Mouse (Mus musculus): ENCODE measurements around the gene Scn9a. TPM values are rescaled to one million over a fixed set of nuclear protein-coding genes. Genes with fewer than 3 reads are reported as not detected.

The Scn9a gene
- polyA plus RNA-seq, 1 experiment from 2014 or later = 0.02 TPM

- Histone ChIP-seq H3K27ac (ENCODE audit: low read length) (no peak overlapping the region), H3K4me3 (ENCODE audit: low read depth, low read length) (no peak overlapping the region), H3K4me1 (ENCODE audit: control insufficient read depth, low read depth, low read length) (no peaks in the 10 kb centered on the region), H3K9ac (ENCODE audit: low read depth, low read length) (no peak overlapping the region), H3K36me3 (ENCODE audit: control insufficient read depth, insufficient read depth) (no peaks in the 10 kb centered on the region), H3K27me3 (ENCODE audit: control insufficient read depth, insufficient read depth, low read depth, low read length) (no peaks in the 10 kb centered on the region), H3K4me2 (ENCODE audit: low read depth, low read length) (no peak overlapping the region), H3K9me3 (replicated peaks; ENCODE audit: control insufficient read depth, low read length) (no peaks in the 10 kb centered on the region)
- 34% methylated on average over 2 of the region's 2 CpGs for WGBS (ENCODE audit: insufficient replicate concordance)
- no peak for ATAC-seq (ENCODE audit: low read depth)
Measured at GRCm38 (mm10) chr2:66478395-66478794, 156.4 kb downstream of the Scn9a start.

DNA sequence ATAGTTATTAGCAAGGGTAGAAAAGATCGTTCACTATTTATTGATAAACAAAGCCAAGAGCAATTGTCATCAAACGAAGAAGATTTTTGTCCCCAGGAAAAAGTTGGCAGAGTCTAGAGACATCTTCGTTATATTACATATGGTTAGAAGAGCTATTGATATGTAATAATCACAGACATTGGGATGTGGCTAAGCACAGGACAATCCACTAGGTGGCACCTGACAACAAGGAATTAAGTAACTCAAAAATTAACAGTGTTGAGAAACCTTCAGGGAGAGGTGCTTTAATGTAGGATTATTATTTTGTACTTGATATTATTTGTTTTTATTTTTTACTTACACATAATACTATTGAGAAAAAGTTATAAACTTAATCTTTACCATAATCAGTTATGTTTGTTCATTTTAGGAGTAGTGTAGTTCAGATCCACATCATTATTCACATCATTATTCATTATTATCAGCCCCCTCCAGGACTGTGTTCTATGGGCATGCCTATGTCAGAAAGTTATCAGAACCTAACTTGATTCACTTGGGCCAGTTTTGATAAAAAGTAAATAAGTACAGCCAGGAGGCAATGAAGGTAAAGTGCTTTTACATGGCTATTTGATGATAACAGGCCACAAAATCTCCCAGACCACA lies 161.5 kb downstream of the Scn9a start:
- no peak overlapping the region for H3K27ac ChIP-seq (ENCODE audit: low read length)
- H3K9me3 ChIP-seq (replicated peaks; ENCODE audit: control insufficient read depth, low read length) = no peaks in the 10 kb centered on the region
- WGBS (ENCODE audit: insufficient replicate concordance) = 29% methylated on average over 3 of the region's 3 CpGs
- H3K4me2 ChIP-seq (ENCODE audit: low read depth, low read length) = no peak overlapping the region
- no peak for ATAC-seq (ENCODE audit: low read depth)
- H3K4me1 ChIP-seq (ENCODE audit: control insufficient read depth, low read depth, low read length) = no peaks in the 10 kb centered on the region
- no peaks in the 10 kb centered on the region for H3K27me3 ChIP-seq (ENCODE audit: control insufficient read depth, insufficient read depth, low read depth, low read length)
- H3K4me3 ChIP-seq (ENCODE audit: low read depth, low read length) = no peak overlapping the region
- H3K36me3 ChIP-seq (ENCODE audit: control insufficient read depth, insufficient read depth) = no peaks in the 10 kb centered on the region
- no peak overlapping the region for H3K9ac ChIP-seq (ENCODE audit: low read depth, low read length)

DNA sequence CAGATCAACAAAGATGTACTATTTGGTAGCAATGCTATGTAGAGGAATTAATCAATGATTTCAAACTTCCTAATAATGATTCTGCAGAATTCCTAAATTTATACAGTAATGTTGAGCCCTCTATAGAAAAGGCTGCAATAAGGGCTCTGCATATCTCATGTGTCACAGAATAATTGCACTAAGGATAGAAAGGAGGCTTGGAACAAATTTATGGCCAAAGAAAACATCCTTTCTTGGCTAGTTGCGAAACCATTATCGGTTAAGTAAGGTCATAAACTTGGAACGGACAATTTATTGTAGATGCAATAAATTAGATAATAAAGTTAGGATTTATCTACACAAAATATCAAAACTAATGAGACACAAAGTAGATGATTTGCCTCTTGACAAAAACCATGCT lies 169.3 kb downstream of the Scn9a start:
- Histone ChIP-seq H3K4me2 (ENCODE audit: low read depth, low read length) (no peak overlapping the region), H3K4me3 (ENCODE audit: low read depth, low read length) (no peak overlapping the region), H3K36me3 (ENCODE audit: control insufficient read depth, insufficient read depth) (no peaks in the 10 kb centered on the region), H3K4me1 (ENCODE audit: control insufficient read depth, low read depth, low read length) (no peaks in the 10 kb centered on the region), H3K9ac (ENCODE audit: low read depth, low read length) (no peak overlapping the region), H3K9me3 (replicated peaks; ENCODE audit: control insufficient read depth, low read length) (no peaks in the 10 kb centered on the region), H3K27ac (ENCODE audit: low read length) (no peak overlapping the region), H3K27me3 (ENCODE audit: control insufficient read depth, insufficient read depth, low read depth, low read length) (no peaks in the 10 kb centered on the region)
- ATAC-seq (ENCODE audit: low read depth) = no peak
- WGBS (ENCODE audit: insufficient replicate concordance) = 71% methylated on average over 3 of the region's 3 CpGs

DNA sequence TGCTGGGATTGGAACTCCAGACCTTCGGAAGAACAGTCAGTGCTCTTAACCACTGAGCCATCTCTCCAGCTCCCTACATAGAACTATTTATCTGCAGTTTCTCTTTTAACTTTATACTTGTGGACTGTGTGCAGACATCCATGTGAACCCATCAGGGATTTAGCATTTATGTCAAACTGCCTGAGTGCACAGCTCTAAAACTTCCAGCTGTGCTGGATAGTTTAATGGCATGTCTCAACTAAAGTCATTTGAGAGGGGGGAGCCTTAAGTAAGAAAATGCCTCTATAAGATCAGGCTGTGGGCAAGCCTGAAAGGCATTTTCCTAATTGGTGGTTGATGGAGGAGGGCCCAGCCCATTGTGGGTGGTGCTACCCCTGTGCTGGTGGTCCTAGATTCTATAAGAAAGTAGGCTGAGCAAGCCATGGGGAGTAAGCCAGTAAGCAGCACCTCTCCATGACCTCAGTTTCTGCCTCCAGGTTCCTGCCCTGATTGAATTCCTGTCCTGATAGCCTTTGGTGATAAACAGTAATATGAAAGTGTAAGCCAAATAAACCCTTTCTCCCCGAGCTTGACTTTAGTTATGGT lies 169.8 kb downstream of the Scn9a start:
- Histone ChIP-seq H3K4me1 (ENCODE audit: control insufficient read depth, low read depth, low read length) (no peaks in the 10 kb centered on the region), H3K27me3 (ENCODE audit: control insufficient read depth, insufficient read depth, low read depth, low read length) (no peaks in the 10 kb centered on the region), H3K36me3 (ENCODE audit: control insufficient read depth, insufficient read depth) (no peaks in the 10 kb centered on the region), H3K9ac (ENCODE audit: low read depth, low read length) (no peak overlapping the region), H3K4me2 (ENCODE audit: low read depth, low read length) (no peak overlapping the region), H3K4me3 (ENCODE audit: low read depth, low read length) (no peak overlapping the region), H3K27ac (ENCODE audit: low read length) (no peak overlapping the region), H3K9me3 (replicated peaks; ENCODE audit: control insufficient read depth, low read length) (no peaks in the 10 kb centered on the region)
- ATAC-seq (ENCODE audit: low read depth) = no peak
- WGBS (ENCODE audit: insufficient replicate concordance) = 59% methylated on average over 2 of the region's 2 CpGs

DNA sequence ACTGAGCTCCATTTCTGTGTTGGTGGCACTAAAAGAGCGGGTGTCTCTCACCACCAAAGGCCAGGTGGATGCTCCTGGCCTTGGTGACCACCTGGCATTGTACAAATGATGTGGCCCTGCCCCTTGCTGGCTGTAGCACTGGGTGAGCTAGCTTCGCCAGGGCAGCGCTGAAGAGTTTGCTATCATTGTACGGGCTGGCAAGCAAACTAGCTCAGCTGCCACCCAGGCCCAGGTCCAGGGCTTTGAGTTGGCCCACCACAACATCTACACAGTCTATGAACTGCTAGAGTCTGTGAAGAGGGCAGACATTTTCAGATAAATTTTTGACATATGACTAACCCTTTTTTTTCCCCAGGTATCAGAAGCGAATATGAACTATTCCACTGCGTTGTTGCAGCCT lies 170.8 kb downstream of the Scn9a start:
- WGBS (ENCODE audit: insufficient replicate concordance) = 65% methylated on average over 6 of the region's 6 CpGs
- no peak overlapping the region for H3K27ac ChIP-seq (ENCODE audit: low read length)

DNA sequence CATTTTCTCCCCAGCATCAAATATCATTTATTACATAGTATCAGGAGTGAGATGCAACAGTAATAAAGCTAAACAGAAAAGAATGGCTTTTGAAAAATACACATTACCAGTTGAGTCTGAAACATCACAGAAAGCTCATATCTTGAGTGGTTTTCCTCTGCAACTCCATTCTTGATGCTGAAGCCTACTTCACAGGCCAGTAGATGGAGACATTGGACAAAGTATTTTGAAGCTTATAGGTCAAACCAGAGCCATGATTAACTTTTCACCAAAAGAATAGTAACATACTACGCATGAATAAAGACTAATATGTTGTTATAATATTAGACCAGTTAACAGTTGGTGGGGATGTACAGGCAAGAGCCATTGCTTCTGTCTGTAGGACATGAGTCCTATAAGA lies 172.3 kb downstream of the Scn9a start:
- no peak for ATAC-seq (ENCODE audit: low read depth)
- Histone ChIP-seq H3K27ac (ENCODE audit: low read length) (no peak overlapping the region), H3K36me3 (ENCODE audit: control insufficient read depth, insufficient read depth) (no peaks in the 10 kb centered on the region), H3K9ac (ENCODE audit: low read depth, low read length) (no peak overlapping the region), H3K27me3 (ENCODE audit: control insufficient read depth, insufficient read depth, low read depth, low read length) (no peaks in the 10 kb centered on the region), H3K9me3 (replicated peaks; ENCODE audit: control insufficient read depth, low read length) (no peaks in the 10 kb centered on the region), H3K4me3 (ENCODE audit: low read depth, low read length) (no peak overlapping the region), H3K4me2 (ENCODE audit: low read depth, low read length) (no peak overlapping the region), H3K4me1 (ENCODE audit: control insufficient read depth, low read depth, low read length) (no peaks in the 10 kb centered on the region)
- 67% methylated on average over 1 of the region's 1 CpGs for WGBS (ENCODE audit: insufficient replicate concordance)

More for the DNA sequence above, 170.8 kb downstream of the Scn9a start:
- ATAC-seq (ENCODE audit: low read depth) = no peak
- H3K27me3 ChIP-seq (ENCODE audit: control insufficient read depth, insufficient read depth, low read depth, low read length) = no peaks in the 10 kb centered on the region
- no peaks in the 10 kb centered on the region for H3K36me3 ChIP-seq (ENCODE audit: control insufficient read depth, insufficient read depth)
- no peak overlapping the region for H3K4me3 ChIP-seq (ENCODE audit: low read depth, low read length)
- no peak overlapping the region for H3K4me2 ChIP-seq (ENCODE audit: low read depth, low read length)
- no peaks in the 10 kb centered on the region for H3K4me1 ChIP-seq (ENCODE audit: control insufficient read depth, low read depth, low read length)
- no peak overlapping the region for H3K9ac ChIP-seq (ENCODE audit: low read depth, low read length)
- H3K9me3 ChIP-seq (replicated peaks; ENCODE audit: control insufficient read depth, low read length) = no peaks in the 10 kb centered on the region

DNA sequence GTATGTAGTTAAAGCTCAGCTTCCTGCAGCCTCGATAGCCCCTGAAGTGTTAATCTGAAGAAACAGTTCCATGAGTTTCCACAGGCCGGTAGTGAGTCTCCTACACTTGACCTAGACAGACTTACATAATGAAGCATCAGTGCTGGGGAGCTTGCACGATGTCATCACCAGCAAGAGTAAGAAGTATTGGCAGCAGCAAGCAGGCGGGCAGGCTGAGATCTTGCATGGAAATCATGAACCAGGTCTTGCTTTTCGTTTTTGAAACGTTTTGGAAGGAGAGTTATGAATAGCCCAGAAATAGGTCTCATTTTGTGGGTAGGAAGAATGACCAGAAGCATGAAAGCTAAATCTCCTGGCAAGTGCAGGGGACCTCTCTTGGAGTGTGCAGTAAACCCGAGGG lies 194.1 kb downstream of the Scn9a start, which contains the start of gene Scn1a:
Scn1a (minus strand) TSS at position 130 of the 400 bp plus-strand sequence.
- H3K9ac ChIP-seq (ENCODE audit: low read depth, low read length) = no peak within 1 kb of the TSS
- no peak for ATAC-seq (ENCODE audit: low read depth)
- WGBS (ENCODE audit: insufficient replicate concordance) = 14% methylated on average over 7 of the region's 7 CpGs
- no peak within 1 kb of the TSS for H3K4me3 ChIP-seq (ENCODE audit: low read depth, low read length)
- no peaks in the 10 kb centered on the region for H3K27me3 ChIP-seq (ENCODE audit: control insufficient read depth, insufficient read depth, low read depth, low read length)
- H3K4me1 ChIP-seq (ENCODE audit: control insufficient read depth, low read depth, low read length) = no peaks in the 10 kb centered on the region
- H3K36me3 ChIP-seq (ENCODE audit: control insufficient read depth, insufficient read depth) = no peaks in the 10 kb centered on the region
- H3K9me3 ChIP-seq (replicated peaks; ENCODE audit: control insufficient read depth, low read length) = no peaks in the 10 kb centered on the region
- no peak within 1 kb of the TSS for H3K27ac ChIP-seq (ENCODE audit: low read length)
- H3K4me2 ChIP-seq (ENCODE audit: low read depth, low read length) = no peak within 1 kb of the TSS

- ATAC-seq (ENCODE audit: low read depth) = no peak
- WGBS (ENCODE audit: insufficient replicate concordance) = 10% methylated on average over 21 of the region's 21 CpGs
- no peak overlapping the region for H3K4me3 ChIP-seq (ENCODE audit: low read depth, low read length)
Measured at GRCm38 (mm10) chr2:66439764-66440471, 194.8 kb downstream of the Scn9a start.

GRCm38 (mm10) chr2:66436286-66436685 lies 198.5 kb downstream of the Scn9a start:
- no peak for ATAC-seq (ENCODE audit: low read depth)
- Histone ChIP-seq H3K4me2 (ENCODE audit: low read depth, low read length) (no peak overlapping the region), H3K9ac (ENCODE audit: low read depth, low read length) (no peak overlapping the region), H3K4me1 (ENCODE audit: control insufficient read depth, low read depth, low read length) (no peaks in the 10 kb centered on the region), H3K4me3 (ENCODE audit: low read depth, low read length) (no peak overlapping the region), H3K36me3 (ENCODE audit: control insufficient read depth, insufficient read depth) (no peaks in the 10 kb centered on the region), H3K27ac (ENCODE audit: low read length) (no peak overlapping the region), H3K9me3 (replicated peaks; ENCODE audit: control insufficient read depth, low read length) (no peaks in the 10 kb centered on the region), H3K27me3 (ENCODE audit: control insufficient read depth, insufficient read depth, low read depth, low read length) (no peaks in the 10 kb centered on the region)
- WGBS (ENCODE audit: insufficient replicate concordance) = 55% methylated on average over 3 of the region's 3 CpGs

More at GRCm38 (mm10) chr2:66439764-66440471, 194.8 kb downstream of the Scn9a start:
- no peaks in the 10 kb centered on the region for H3K36me3 ChIP-seq (ENCODE audit: control insufficient read depth, insufficient read depth)
- H3K27me3 ChIP-seq (ENCODE audit: control insufficient read depth, insufficient read depth, low read depth, low read length) = no peaks in the 10 kb centered on the region
- H3K4me1 ChIP-seq (ENCODE audit: control insufficient read depth, low read depth, low read length) = no peaks in the 10 kb centered on the region
- no peak overlapping the region for H3K9ac ChIP-seq (ENCODE audit: low read depth, low read length)
- no peak overlapping the region for H3K4me2 ChIP-seq (ENCODE audit: low read depth, low read length)
- H3K9me3 ChIP-seq (replicated peaks; ENCODE audit: control insufficient read depth, low read length) = no peaks in the 10 kb centered on the region
- no peak overlapping the region for H3K27ac ChIP-seq (ENCODE audit: low read length)

All from liver, embryonic 16.5 days (tissue).